Mouse (Mus musculus) CH12.LX (cell line): ENCODE data around the gene Usp12. TPM values are rescaled to one million over a fixed set of nuclear protein-coding genes. Genes with fewer than 3 reads are reported as not detected.

ENCODE experiments used
- DNase-seq: peaks from one replicate; pipeline ENCODE4 v3.0.0-alpha.2; 2013; ENCODE audit errors: extremely low read depth
- H3K27ac ChIP-seq: 2 replicates; pipeline ENCODE4 v1.5.1; 2012; ENCODE audit warnings: low read depth, mild to moderate bottlenecking, control low read depth, moderate library complexity; ENCODE audit not compliant: insufficient read depth
- H3K27me3 ChIP-seq: replicated peaks from 2 replicates; pipeline ENCODE3; 2012; ENCODE audit warnings: inconsistent platforms
- H3K36me3 ChIP-seq, 2 experiments: replicated peaks in 1 of 2; 2 replicates each; pipeline versions ENCODE3 to v1.6.1; 2012; ENCODE audit warnings: inconsistent platforms in 1 of 2, low read length in 1 of 2, mild to moderate bottlenecking in 1 of 2, mixed read lengths in 1 of 2, moderate library complexity in 1 of 2; ENCODE audit not compliant: control insufficient read depth in 1 of 2, insufficient read depth in 1 of 2
- H3K4me1 ChIP-seq, 2 experiments: 2 replicates each; pipeline ENCODE4 v1.6.1; 2012; ENCODE audit warnings: inconsistent platforms in 1 of 2, moderate library complexity in 1 of 2; ENCODE audit not compliant: insufficient read depth in 2 of 2, control insufficient read depth in 1 of 2
- H3K4me2 ChIP-seq: 2 replicates; pipeline ENCODE4 v1.6.1; 2012; ENCODE audit warnings: low read depth, mild to moderate bottlenecking, control low read depth; ENCODE audit not compliant: poor library complexity, insufficient read depth, severe bottlenecking
- H3K4me3 ChIP-seq, 3 experiments: fragments of 150-350 bp in 1 of 3; sonication (generic) in 1 of 3; replicated peaks in 1 of 3; 2 replicates each; pipeline versions ENCODE3 to v1.5.1; 2011 to 2012; ENCODE audit warnings: low read depth in 2 of 3, low read length in 2 of 3, mild to moderate bottlenecking in 2 of 3, moderate library complexity in 2 of 3, control low read depth in 1 of 3, improper control_type of control experiment in 1 of 3, inconsistent platforms in 1 of 3, mixed read lengths in 1 of 3; ENCODE audit not compliant: poor library complexity in 1 of 3
- H3K79me2 ChIP-seq: replicated peaks from 2 replicates; pipeline ENCODE4 v1.6.1; 2012; ENCODE audit warnings: mild to moderate bottlenecking, moderate library complexity; ENCODE audit not compliant: control insufficient read depth, poor library complexity, insufficient read depth, severe bottlenecking; ENCODE audit errors: extremely low read depth
- H3K9ac ChIP-seq: 2 replicates; pipeline ENCODE4 v1.6.1; 2012; ENCODE audit warnings: low read depth, mild to moderate bottlenecking, control low read depth, moderate library complexity; ENCODE audit not compliant: insufficient read depth
- H3K9me3 ChIP-seq: replicated peaks from 2 replicates; pipeline ENCODE3; 2012; ENCODE audit warnings: low read length, inconsistent platforms, mixed read lengths
- CHD1 ChIP-seq: IDR thresholded peaks from 2 replicates; pipeline ENCODE4 v1.6.1; 2012; ENCODE audit warnings: low read depth, low read length, improper control_type of control experiment, inconsistent platforms
- ELF1 ChIP-seq: IDR thresholded peaks from 2 replicates; pipeline ENCODE4 v1.6.1; 2014; ENCODE audit warnings: low read depth, mild to moderate bottlenecking, inconsistent platforms, low read length, improper control_type of control experiment
- ETS1 ChIP-seq: conservative IDR thresholded peaks from 2 replicates; pipeline ENCODE4 v1.6.1; 2012; ENCODE audit warnings: low read depth, mild to moderate bottlenecking, inconsistent platforms, low read length, improper control_type of control experiment, moderate library complexity
- GABPA ChIP-seq: IDR thresholded peaks from 2 replicates; pipeline ENCODE4 v1.6.1; 2012; ENCODE audit warnings: low read depth, low read length, improper control_type of control experiment, inconsistent platforms; ENCODE audit not compliant: insufficient replicate concordance
- JUN ChIP-seq: IDR thresholded peaks from 2 replicates; pipeline ENCODE4 v1.6.1; 2011; ENCODE audit warnings: low read depth, mild to moderate bottlenecking, low read length, improper control_type of control experiment, moderate library complexity; ENCODE audit not compliant: insufficient read depth
- JUND ChIP-seq: conservative IDR thresholded peaks from 2 replicates; pipeline ENCODE4 v1.6.1; 2011; ENCODE audit warnings: low read depth, low read length, improper control_type of control experiment
- MAX ChIP-seq: IDR thresholded peaks from 2 replicates; pipeline ENCODE4 v1.6.1; 2011; ENCODE audit warnings: low read length, improper control_type of control experiment
- MEF2A ChIP-seq: IDR thresholded peaks from 2 replicates; pipeline ENCODE4 v1.6.1; 2014; ENCODE audit warnings: low read depth, mild to moderate bottlenecking, inconsistent platforms, low read length, improper control_type of control experiment, borderline replicate concordance
- MXI1 ChIP-seq: IDR thresholded peaks from 2 replicates; pipeline ENCODE4 v1.6.1; 2011; ENCODE audit warnings: mild to moderate bottlenecking, low read depth, low read length, improper control_type of control experiment
- MYC ChIP-seq: IDR thresholded peaks from 2 replicates; pipeline ENCODE4 v1.6.1; 2011; ENCODE audit warnings: low read depth, mild to moderate bottlenecking, improper control_type of control experiment, low read length
- NELFE ChIP-seq: IDR thresholded peaks from 2 replicates; pipeline ENCODE4 v1.6.1; 2011; ENCODE audit warnings: low read depth, low read length, improper control_type of control experiment
- NRF1 ChIP-seq: IDR thresholded peaks from 2 replicates; pipeline ENCODE4 v1.6.1; 2014; ENCODE audit warnings: low read depth, mild to moderate bottlenecking, inconsistent platforms, low read length, improper control_type of control experiment, moderate library complexity
- PAX5 ChIP-seq: IDR thresholded peaks from 2 replicates; pipeline ENCODE4 v1.6.1; 2012; ENCODE audit warnings: low read length, inconsistent platforms, mixed read lengths
- RAD21 ChIP-seq: IDR thresholded peaks from 2 replicates; pipeline ENCODE4 v1.6.1; 2011; ENCODE audit warnings: low read depth, mild to moderate bottlenecking, low read length, improper control_type of control experiment, moderate library complexity
- RCOR1 ChIP-seq: conservative IDR thresholded peaks from 2 replicates; pipeline ENCODE4 v1.6.1; 2012; ENCODE audit warnings: low read depth, mild to moderate bottlenecking, inconsistent platforms, low read length, improper control_type of control experiment
- SMC3 ChIP-seq: IDR thresholded peaks from 2 replicates; pipeline ENCODE4 v1.6.1; 2011; ENCODE audit warnings: low read depth, low read length, improper control_type of control experiment
- TBP ChIP-seq: conservative IDR thresholded peaks from 2 replicates; pipeline ENCODE4 v1.6.1; 2011; ENCODE audit warnings: low read depth, low read length, improper control_type of control experiment
- TCF12 ChIP-seq: IDR thresholded peaks from 2 replicates; pipeline ENCODE4 v1.6.1; 2014; ENCODE audit warnings: low read depth, mild to moderate bottlenecking, inconsistent platforms, low read length, improper control_type of control experiment
- USF2 ChIP-seq: conservative IDR thresholded peaks from 2 replicates; pipeline ENCODE4 v1.6.1; 2011; ENCODE audit warnings: low read depth, low read length, improper control_type of control experiment
- ZKSCAN1 ChIP-seq: IDR thresholded peaks from 2 replicates; pipeline ENCODE4 v1.6.1; 2012; ENCODE audit warnings: low read depth, inconsistent platforms, low read length, improper control_type of control experiment, borderline replicate concordance
- ZNF384 ChIP-seq: IDR thresholded peaks from 2 replicates; pipeline ENCODE4 v1.6.1; 2012; ENCODE audit warnings: low read depth, low read length, improper control_type of control experiment, inconsistent platforms
- dilution Hi-C: fragments of 300-500 bp; cut with MboI; formaldehyde crosslinking; loops from 2 replicates; pipeline ENCODE4 v1.14.3; 2020; ENCODE audit warnings: low sequenced_read_pairs; ENCODE audit not compliant: extremely low pct_unique_long_range_greater_than_20kb, extremely low pct_ligation_motif_present
- in situ Hi-C: fragments of 300-500 bp; cut with MboI; formaldehyde crosslinking; loops from 3 replicates; pipeline ENCODE4 v1.14.3; 2019; ENCODE audit warnings: low sequenced_read_pairs, low pct_ligation_motif_present, low pct_unique_long_range_greater_than_20kb, mixed read lengths
- polyA plus RNA-seq: library from polyadenylated mRNA; unstranded; fragments of >175 nt; gene quantifications from 2 replicates; pipeline ENCODE4 v1.2.1, GENCODE M21; 2012; ENCODE audit warnings: low read depth; ENCODE audit not compliant: insufficient read length
- total RNA-seq, 2 experiments: library from RNA; depleted of rRNA; stranded (reverse); fragments of 300-350 nt in 1 of 2; fragments of >200 nt in 1 of 2; gene quantifications; 2 replicates each; pipeline ENCODE4 v1.2.3; 2012 to 2014

Usp12 gene
- total and polyA plus RNA-seq, 3 experiments = 7.8 to 17.8 (median 10.1) TPM

DNA sequence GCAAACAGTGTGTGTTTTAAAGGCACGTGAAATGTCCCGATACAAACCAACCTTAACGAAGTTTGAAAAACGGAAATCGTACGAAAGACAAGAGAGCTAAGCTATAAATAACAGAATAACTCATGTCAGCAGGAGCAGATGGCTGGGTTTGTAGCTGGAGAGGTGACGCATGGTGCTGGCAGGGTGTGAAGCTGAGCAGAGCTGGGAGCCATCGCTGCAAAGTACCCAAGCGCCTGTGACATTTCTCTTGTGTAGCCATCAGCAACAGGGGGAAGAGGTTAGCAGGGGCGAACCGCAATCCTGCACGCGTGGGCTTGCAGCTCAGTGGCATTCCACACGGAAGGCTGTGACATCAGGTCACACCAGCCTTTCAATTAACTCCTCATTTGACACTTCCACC is 72.6 kb downstream of the Usp12 start:
- no peak overlapping the region for H3K9ac ChIP-seq
- TF ChIP-seq MAX (no peak), ZNF384 (no peak), TBP (no peak), TCF12 (no peak), JUN (no peak), JUND (no peak), ETS1 (no peak), SMC3 (no peak)
- dilution Hi-C loops = no loop called here
- no peak overlapping the region for H3K4me2 ChIP-seq
- peaks cover 6% of the 10 kb centered on the region for H3K9me3 ChIP-seq
- H3K27ac ChIP-seq = no peak overlapping the region
- H3K4me1 ChIP-seq = no peaks in the 10 kb centered on the region
- no peaks in the 10 kb centered on the region for H3K27me3 ChIP-seq
- in situ Hi-C loops = no loop called here
- no peaks in the 10 kb centered on the region for H3K36me3 ChIP-seq
- DNase-seq = no peak
- H3K79me2 ChIP-seq = no peaks in the 10 kb centered on the region
- H3K4me3 ChIP-seq = no peak overlapping the region

DNA sequence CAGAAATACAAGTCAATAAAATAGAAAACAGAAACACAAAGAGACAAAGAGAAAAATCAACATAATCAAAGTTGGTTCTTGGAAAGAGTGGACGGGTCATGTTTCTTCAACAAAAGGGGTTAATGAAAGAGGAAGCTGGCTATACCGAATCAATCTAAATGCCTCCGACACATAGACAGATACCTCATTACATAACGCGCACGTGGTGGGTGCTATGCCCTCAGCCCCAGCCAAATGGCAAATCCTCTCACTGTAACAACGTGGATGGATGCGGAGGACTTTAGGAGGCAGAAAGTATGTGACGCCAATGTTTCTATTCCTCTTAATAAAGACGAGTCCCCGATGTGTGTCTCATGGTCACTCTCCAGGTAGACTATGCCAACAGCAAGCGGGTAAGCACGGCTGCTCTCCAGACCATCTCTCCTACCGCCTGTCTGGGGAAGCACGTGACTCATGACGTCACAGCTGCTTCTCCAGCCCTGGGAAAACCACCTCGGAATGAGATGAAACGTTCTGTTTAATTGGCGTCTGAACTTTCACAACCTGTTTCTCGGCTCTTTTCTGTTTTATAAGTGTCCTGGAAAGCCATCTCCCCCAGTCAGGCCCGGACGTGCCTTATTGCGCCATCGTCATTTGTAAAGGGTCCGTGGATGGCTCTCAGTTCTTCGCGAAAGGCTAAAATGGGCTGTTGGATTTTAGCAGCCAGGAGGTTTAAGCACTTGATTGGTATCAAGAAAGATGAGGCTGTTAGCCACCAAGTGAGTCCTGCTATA is 75.0 kb downstream of the Usp12 start:
- dilution Hi-C loops = no loop called here
- H3K4me3 ChIP-seq = no peak overlapping the region
- peaks cover 6% of the 10 kb centered on the region for H3K9me3 ChIP-seq
- no peaks in the 10 kb centered on the region for H3K36me3 ChIP-seq
- TF ChIP-seq JUN (no peak), ZKSCAN1 (no peak), RAD21 (no peak), CHD1 (no peak), NRF1 (no peak), MYC (no peak), JUND (no peak), RCOR1 (no peak), PAX5 (no peak), TCF12 (no peak), USF2 (no peak), MXI1 (no peak), ELF1 (no peak), MEF2A (no peak), GABPA (no peak), NELFE (no peak), ZNF384 (no peak)
- no peak overlapping the region for H3K27ac ChIP-seq
- no peak overlapping the region for H3K9ac ChIP-seq
- no peaks in the 10 kb centered on the region for H3K79me2 ChIP-seq
- no peaks in the 10 kb centered on the region for H3K4me1 ChIP-seq
- H3K27me3 ChIP-seq = no peaks in the 10 kb centered on the region
- no peak for DNase-seq
- in situ Hi-C loops = no loop called here
- H3K4me2 ChIP-seq = no peak overlapping the region
